Mouse (Mus musculus) C2C12 (cell line): ENCODE results near the gene Ndufa6.

ENCODE experiments used
- CTCF ChIP-seq: IDR thresholded peaks from one replicate; pipeline ENCODE4 v1.5.1; 2011; ENCODE audit not compliant: control insufficient read depth, insufficient read depth, insufficient read length
- MAX ChIP-seq: IDR thresholded peaks from one replicate; pipeline ENCODE4 v1.6.1; 2011; ENCODE audit warnings: mild to moderate bottlenecking, control low read depth
- MYOD1 ChIP-seq: IDR thresholded peaks from one replicate; pipeline ENCODE4 v1.6.1; 2011; ENCODE audit warnings: low read depth; ENCODE audit not compliant: control insufficient read depth, insufficient read length
- USF1 ChIP-seq: IDR thresholded peaks from one replicate; pipeline ENCODE4 v1.6.1; 2011; ENCODE audit warnings: low read depth, mild to moderate bottlenecking, control low read depth, moderate library complexity

DNA sequence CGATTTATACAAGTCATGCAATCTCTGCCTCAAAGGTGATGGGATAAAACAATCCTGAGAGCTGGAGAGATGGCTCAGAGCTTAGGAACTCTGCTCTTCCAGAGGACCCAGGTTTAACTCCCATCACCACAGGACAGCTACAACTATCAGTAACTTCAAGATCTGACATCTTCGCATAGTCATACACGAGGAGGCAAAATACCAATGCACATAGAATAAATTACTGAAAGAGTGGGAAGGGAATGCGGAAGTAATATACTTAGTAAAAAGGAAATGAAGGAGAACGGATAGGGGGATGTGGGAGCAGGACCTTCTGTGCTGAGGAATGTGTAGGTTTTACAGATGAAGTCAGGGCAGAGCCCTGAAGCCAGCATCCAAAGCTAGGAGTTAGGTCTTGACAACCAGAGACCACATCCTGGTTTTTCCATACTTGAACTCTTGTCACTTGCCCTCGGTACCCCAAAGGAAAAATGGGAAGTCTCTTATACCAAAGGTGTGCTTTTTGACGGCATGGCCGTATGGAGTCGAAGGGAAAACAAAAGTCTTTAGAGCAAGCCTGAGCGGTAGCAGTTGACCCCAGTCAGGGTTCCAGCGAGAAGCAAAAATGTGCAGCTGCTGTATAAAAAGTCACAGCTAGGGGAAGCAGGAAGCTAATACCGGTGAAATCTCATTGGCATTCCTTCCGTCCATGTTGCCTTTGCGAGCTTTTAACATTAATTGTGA lies 7.4 kb downstream of the Ndufa6 start:
- TF ChIP-seq CTCF (no peak), MYOD1 (no peak), USF1 (no peak), MAX (no peak)
